In genomic region chr8:9051699-9052098, GRCm38 (mm10) we compare ENCODE assay signal across 8 mouse cellular contexts.
DNase-seq lines count a peak whose midpoint lies in the region; ATAC-seq and TF ChIP-seq lines count a peak whose summit lies in the region.

No protein-coding gene starts in this region.

- H3K27me3 ChIP-seq in kidney, embryonic 16.5 days (ENCODE audit: insufficient read depth, low read length): no peaks in the 10 kb centered on the region
- H3K27me3 ChIP-seq in heart, adult 2 months (ENCODE audit: control insufficient read depth, insufficient read depth, low read length): 0 out of 2 replicates have a peak, but pooled peaks cover 1% of the 10 kb centered on the region

- no peaks in the 10 kb centered on the region for H3K79me2 ChIP-seq in heart, adult 2 months (replicated peaks; ENCODE audit: control insufficient read depth, insufficient read depth, low read length)

- peak; percentile 74 for DNase-seq in kidney, postnatal 10 days
- peak; percentile 72 to 81 for DNase-seq in heart, adult 2 months
- DNase-seq in layer of hippocampus, adult 9-10 months (ENCODE audit: low spot score): peak; percentile 9
- DNase-seq in ovary, postnatal 10 days (ENCODE audit: low spot score): peak; percentile 16
- DNase-seq in adrenal gland, adult 8-10 months: no peak
- no peak for DNase-seq in yolk sac, embryonic 10.5 days (ENCODE audit: low spot score)
- DNase-seq in retina, postnatal 1 day: no peak

- H3K4me3 ChIP-seq in kidney, embryonic 16.5 days (ENCODE audit: low read length): no peak overlapping the region
- H3K4me3 ChIP-seq in heart, adult 2 months: no peak overlapping the region

- no peak overlapping the region for H3K9ac ChIP-seq in kidney, embryonic 16.5 days (replicated peaks; ENCODE audit: low read length)
- no peak overlapping the region for H3K9ac ChIP-seq in heart, adult 2 months (ENCODE audit: low read depth, low read length)

- no peak for TF ChIP-seq EP300 in heart, adult 2 months (IDR thresholded peaks at IDR 0.05; ENCODE audit: insufficient read depth, low read depth, low read length)

- 70% methylated on average over 10 of the region's 10 CpGs for WGBS in kidney, embryonic 16.5 days
- 43% methylated on average over 10 of the region's 10 CpGs for WGBS in heart, adult 2 months

- no peaks in the 10 kb centered on the region for H3K36me3 ChIP-seq in kidney, embryonic 16.5 days (ENCODE audit: insufficient read depth, low read length)
- no peaks in the 10 kb centered on the region for H3K36me3 ChIP-seq in heart, adult 2 months (ENCODE audit: control insufficient read depth, insufficient read depth, low read length)

- TF ChIP-seq POLR2A in heart, adult 2 months (IDR thresholded peaks at IDR 0.05; ENCODE audit: insufficient read depth, low read depth, low read length): no peak

- H3K4me1 ChIP-seq in kidney, embryonic 16.5 days (ENCODE audit: insufficient read depth, low read length): peaks cover 9% of the 10 kb centered on the region; the same call in 1 of the 2 replicates
- H3K4me1 ChIP-seq in heart, adult 2 months (ENCODE audit: control insufficient read depth, insufficient read depth, low read length): peaks cover 1% of the 10 kb centered on the region; the same call in 1 of the 2 replicates

- no peaks in the 10 kb centered on the region for H3K9me3 ChIP-seq in kidney, embryonic 16.5 days (ENCODE audit: low read length)

- H3K27ac ChIP-seq in kidney, embryonic 16.5 days (ENCODE audit: low read length): no peak overlapping the region
- no peak overlapping the region for H3K27ac ChIP-seq in heart, adult 2 months

- ATAC-seq in kidney, embryonic 16.5 days (ENCODE audit: low FRiP score, low TSS enrichment): no peak

- intact Hi-C loops in heart, adult 2 months (cut with DNase I): no loop called here

- no peak overlapping the region for H3K4me2 ChIP-seq in kidney, embryonic 16.5 days (replicated peaks; ENCODE audit: low read depth, low read length)

- no peak for TF ChIP-seq CTCF in heart, adult 2 months (IDR thresholded peaks at IDR 0.05)

Comparison
In these comparisons a context has a peak if more than half of its experiments do, and no peak if none do; other contexts are left out.
1. DNase-seq: peak in kidney, postnatal 10 days (single experiment), heart, adult 2 months (2 of 2), layer of hippocampus, adult 9-10 months (single experiment) and ovary, postnatal 10 days (single experiment); none in adrenal gland, adult 8-10 months (single experiment), yolk sac, embryonic 10.5 days (single experiment) and retina, postnatal 1 day (single experiment).